Mouse (Mus musculus) layer of hippocampus, adult 18-20 months (tissue): ENCODE data around the gene Casq1. TPM values are rescaled to one million over a fixed set of nuclear protein-coding genes. Genes with fewer than 3 reads are reported as not detected.
A peak's percentile ranks its signal among the peaks of the same experiment; 100 is the strongest.

Experiments
- DNase-seq, 2 experiments: peaks; one replicate each; pipeline ENCODE4 v3.0.0; 2022; ENCODE audit warnings: low spot score in 2 of 2
- total RNA-seq, 2 experiments: library from RNA; stranded (reverse); gene quantifications; 2 replicates each; pipeline ENCODE4 v1.2.3; 2021

Gene Casq1
- total RNA-seq, 2 experiments from 2014 or later: 0.54 to 0.71 TPM

GRCm38 (mm10) chr1:172206141-172206917 lies 13.3 kb downstream of the Casq1 start, which contains the start of gene Pea15a:
Gene Pea15a (minus strand): TSS chr1:172206804.
- DNase-seq: peak; percentile 77 to 87

- peak in 1 of 2 experiments; percentile 55 for DNase-seq
These were observed 14.0 kb downstream of the Casq1 start for GRCm38 (mm10) chr1:172205741-172206087.

- peak in 1 of 2 experiments; percentile 38 for DNase-seq
These were observed 14.6 kb downstream of the Casq1 start for GRCm38 (mm10) chr1:172204814-172205740.

GRCm38 (mm10) chr1:172204033-172204813 lies 15.4 kb downstream of the Casq1 start:
- DNase-seq: no peak

GRCm38 (mm10) chr1:172203566-172203965 lies 16.1 kb downstream of the Casq1 start:
- DNase-seq: no peak

GRCm38 (mm10) chr1:172202894-172203522 lies 16.7 kb downstream of the Casq1 start:
- DNase-seq: peak in 1 of 2 experiments; percentile 32

- DNase-seq: peak in 1 of 2 experiments; percentile 22
These were observed 17.4 kb downstream of the Casq1 start for GRCm38 (mm10) chr1:172201967-172202880.

GRCm38 (mm10) chr1:172200871-172201447 lies 18.7 kb downstream of the Casq1 start:
- DNase-seq: peak; percentile 71 to 88

GRCm38 (mm10) chr1:172200161-172200560 lies 19.5 kb downstream of the Casq1 start:
- DNase-seq: no peak

GRCm38 (mm10) chr1:172198996-172199395 lies 20.7 kb downstream of the Casq1 start:
- no peak for DNase-seq

- no peak for DNase-seq
These were observed 21.4 kb downstream of the Casq1 start for GRCm38 (mm10) chr1:172198316-172198715.

- DNase-seq: no peak
These were observed 21.8 kb downstream of the Casq1 start for GRCm38 (mm10) chr1:172197851-172198250.

GRCm38 (mm10) chr1:172197146-172197545 lies 22.5 kb downstream of the Casq1 start:
- no peak for DNase-seq

GRCm38 (mm10) chr1:172194435-172194834 lies 25.2 kb downstream of the Casq1 start:
- DNase-seq: no peak

GRCm38 (mm10) chr1:172192217-172192616 lies 27.5 kb downstream of the Casq1 start:
- DNase-seq: no peak

- no peak for DNase-seq
These were observed 28.1 kb downstream of the Casq1 start for GRCm38 (mm10) chr1:172191578-172191977.

GRCm38 (mm10) chr1:172188891-172189290 lies 30.8 kb downstream of the Casq1 start:
- no peak for DNase-seq

GRCm38 (mm10) chr1:172186401-172187289 lies 33.0 kb downstream of the Casq1 start:
- DNase-seq: no peak
